Comparison of ENCODE assay signal across 15 mouse cellular contexts in the genomic region with DNA sequence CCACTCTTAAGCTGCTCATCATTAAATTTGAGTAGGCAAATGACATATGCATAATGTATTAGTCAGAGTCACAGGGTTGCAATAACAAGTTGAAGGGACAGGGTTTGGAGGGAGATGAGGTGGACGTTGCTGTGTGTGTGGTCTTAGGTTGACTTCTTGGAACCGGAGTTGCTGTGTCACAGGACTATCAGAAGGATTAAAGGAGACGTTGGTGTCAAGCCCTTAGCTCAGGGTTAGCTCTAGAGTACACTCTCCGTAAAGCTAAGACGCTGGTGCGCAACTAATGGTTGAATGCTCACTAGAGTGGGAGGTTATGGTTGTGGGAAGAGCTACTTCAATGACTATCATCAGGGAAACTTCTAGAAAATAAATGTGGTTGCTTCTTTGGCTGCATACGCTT.
"Had no signal": no experiment of that assay in that cellular context is flagged by ENCODE, and none has a peak within 500 bp of the region (broad histone marks: within the 10 kb centered on the region; RNA-seq: fewer than 3 reads in every experiment).

No protein-coding gene starts in this region.

- ATAC-seq: liver, postnatal 0 days; midbrain, embryonic 13.5 days had no signal

- H3K27me3 ChIP-seq: limb, embryonic 12.5 days; liver, embryonic 13.5 days; lung, embryonic 15.5 days; megakaryocyte, embryonic 14.5 days; midbrain, embryonic 13.5 days; neural tube, embryonic 15.5 days had no signal

- H3K36me3 ChIP-seq: limb, embryonic 12.5 days; liver, embryonic 13.5 days; lung, embryonic 15.5 days; midbrain, embryonic 13.5 days; neural tube, embryonic 15.5 days had no signal

- H3K9ac ChIP-seq: limb, embryonic 12.5 days; liver, embryonic 13.5 days; liver, postnatal 0 days; lung, embryonic 15.5 days; midbrain, embryonic 13.5 days; neural tube, embryonic 15.5 days had no signal

- DNase-seq: kidney, adult 2 months; kidney, postnatal 14 days; layer of hippocampus, postnatal 36 days; liver; liver, embryonic 13.5 days; liver, postnatal 0 days; lung, postnatal 14 days; thymus, adult 2 months; thymus, postnatal 25 days had no signal

- H3K27ac ChIP-seq: limb, embryonic 12.5 days; liver, embryonic 13.5 days; lung, embryonic 15.5 days; macrophage; midbrain, embryonic 13.5 days; neural tube, embryonic 15.5 days had no signal

- H3K4me2 ChIP-seq: liver, embryonic 13.5 days; lung, embryonic 15.5 days; midbrain, embryonic 13.5 days; neural tube, embryonic 15.5 days had no signal

- H3K4me3 ChIP-seq: limb, embryonic 12.5 days; liver, embryonic 13.5 days; lung, embryonic 15.5 days; megakaryocyte, embryonic 14.5 days; midbrain, embryonic 13.5 days; neural tube, embryonic 15.5 days had no signal

- H3K9me3 ChIP-seq: limb, embryonic 12.5 days; liver, embryonic 13.5 days; lung, embryonic 15.5 days; megakaryocyte, embryonic 14.5 days; midbrain, embryonic 13.5 days; neural tube, embryonic 15.5 days had no signal
